Mouse (Mus musculus): Measurements from ENCODE around the gene Smc2.
A peak's percentile ranks its signal among the peaks of the same experiment; 100 is the strongest.
"Not testable (repeated sequence)": the region's sequence is repeated elsewhere in the genome, so short reads cannot be mapped to it uniquely, and the experiment has no call there.

The Smc2 gene

GRCm38 (mm10) chr4:52438886-52439664 is at the start of gene Smc2:
Smc2 (plus strand) TSS chr4:52439243.
- peak; percentile 92 to 95 for DNase-seq (ENCODE audit: low spot score in 2 of 2)

GRCm38 (mm10) chr4:52411587-52411986 is 27.5 kb upstream of the Smc2 start:
- no peak for DNase-seq (ENCODE audit: low spot score in 2 of 2)

- DNase-seq (ENCODE audit: low spot score in 2 of 2), result no peak
These were observed 15.4 kb upstream of the Smc2 start for GRCm38 (mm10) chr4:52423653-52424052.

GRCm38 (mm10) chr4:52429310-52430198 is 9.5 kb upstream of the Smc2 start:
- peak; percentile 9 to 29 for DNase-seq (ENCODE audit: low spot score in 2 of 2)

- not testable (repeated sequence) for DNase-seq (ENCODE audit: low spot score in 2 of 2)
These were observed 3.5 kb upstream of the Smc2 start for GRCm38 (mm10) chr4:52435551-52435950.

GRCm38 (mm10) chr4:52438371-52438885 is 615 bp upstream of the Smc2 start:
- peak in 1 of 2 experiments; percentile 1 for DNase-seq (ENCODE audit: low spot score in 2 of 2)

GRCm38 (mm10) chr4:52459726-52460125 is 20.7 kb downstream of the Smc2 start:
- no peak for DNase-seq (ENCODE audit: low spot score in 2 of 2)

GRCm38 (mm10) chr4:52461321-52461720 is 22.3 kb downstream of the Smc2 start:
- DNase-seq (ENCODE audit: low spot score in 2 of 2), result no peak

GRCm38 (mm10) chr4:52473431-52473830 is 34.4 kb downstream of the Smc2 start:
- DNase-seq (ENCODE audit: low spot score in 2 of 2), result no peak

- DNase-seq (ENCODE audit: low spot score in 2 of 2), result no peak
These were observed 48.4 kb downstream of the Smc2 start for GRCm38 (mm10) chr4:52487486-52487885.

- not testable (repeated sequence) for DNase-seq (ENCODE audit: low spot score in 2 of 2)
These were observed 58.1 kb downstream of the Smc2 start, which contains the start of gene Vma21-ps for GRCm38 (mm10) chr4:52497144-52497543. Vma21-ps (minus strand) TSS chr4:52497244.

GRCm38 (mm10) chr4:52517580-52517979 is 78.5 kb downstream of the Smc2 start:
- DNase-seq (ENCODE audit: low spot score in 2 of 2), result no peak

- DNase-seq (ENCODE audit: low spot score in 2 of 2), result no peak
These were observed 80.3 kb downstream of the Smc2 start for GRCm38 (mm10) chr4:52519301-52519700.

- no peak for DNase-seq (ENCODE audit: low spot score in 2 of 2)
These were observed 87.4 kb downstream of the Smc2 start for GRCm38 (mm10) chr4:52526464-52526863.

GRCm38 (mm10) chr4:52530636-52531035 is 91.6 kb downstream of the Smc2 start:
- no peak for DNase-seq (ENCODE audit: low spot score in 2 of 2)

Measured in spleen, postnatal 36 days (tissue).